ENCODE assay signal across 9 mouse cellular contexts in the genomic region with DNA sequence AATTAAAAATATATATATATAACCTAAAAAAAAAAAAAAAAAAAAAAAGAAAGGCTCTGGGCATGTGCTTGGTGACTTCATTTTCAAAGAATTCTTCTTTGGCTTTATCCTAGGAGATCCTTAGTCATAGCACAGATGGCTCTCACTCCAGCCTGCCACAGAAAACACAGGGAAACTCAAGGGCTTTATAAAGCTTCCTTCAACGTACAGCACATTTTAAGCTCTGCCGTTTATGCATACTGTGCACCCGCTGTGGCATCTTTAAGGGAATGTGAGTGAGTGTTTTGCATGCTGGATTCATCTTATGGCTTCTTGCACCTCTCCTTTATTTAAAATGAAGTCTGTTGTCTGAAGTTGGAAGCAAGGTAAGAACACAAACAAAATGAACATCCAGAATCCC.
A peak's percentile ranks its signal among the peaks of the same experiment; 100 is the strongest.
DNase-seq lines count a peak whose midpoint lies in the region; TF ChIP-seq lines count a peak whose summit lies in the region.
"Had no signal": no experiment of that assay in that cellular context is flagged by ENCODE, and none has a peak within 500 bp of the region (broad histone marks: within the 10 kb centered on the region; RNA-seq: fewer than 3 reads in every experiment).

No protein-coding gene starts in this region.

- no peak for TF ChIP-seq POLR2A in brain, embryonic 14.5 days (IDR thresholded peaks at IDR 0.05; ENCODE audit: borderline replicate concordance, extremely low read depth, insufficient read depth, insufficient read length, poor library complexity, severe bottlenecking)

- TF ChIP-seq CTCF in brain, embryonic 14.5 days (IDR thresholded peaks at IDR 0.05; ENCODE audit: borderline replicate concordance, extremely low read depth, insufficient read depth, insufficient read length): no peak

- intact Hi-C loops in left cerebral cortex, postnatal 14 days (cut with DNase I): no loop called here

- peak; percentile 14 for DNase-seq in layer of hippocampus, adult 9-11 months
- DNase-seq in layer of hippocampus, postnatal 36 days: no peak
- DNase-seq in brain, embryonic 14.5 days (ENCODE audit: low read depth): peak; percentile 53
- peak; percentile 63 to 75 for DNase-seq in left cerebral cortex, postnatal 14 days (ENCODE audit: low spot score in 2 of 2)
- peak; percentile 26 for DNase-seq in skeletal muscle tissue, adult 2 months (ENCODE audit: low read depth, low spot score)
- DNase-seq in cerebellum, adult 9-10 months: no peak
- DNase-seq in kidney, adult 18-20 months: no peak
- DNase-seq: kidney, postnatal 36 days; thymus, postnatal 14 days had no signal

Comparison
In these comparisons a context has a peak if more than half of its experiments do, and no peak if none do; other contexts are left out.
1. DNase-seq: peak in layer of hippocampus, adult 9-11 months (single experiment), brain, embryonic 14.5 days (single experiment), left cerebral cortex, postnatal 14 days (2 of 2) and skeletal muscle tissue, adult 2 months (single experiment); none in layer of hippocampus, postnatal 36 days (0 of 2), cerebellum, adult 9-10 months (single experiment) and kidney, adult 18-20 months (single experiment).